Mouse (Mus musculus): ENCODE measurements around the gene Ccnd3.

DNA sequence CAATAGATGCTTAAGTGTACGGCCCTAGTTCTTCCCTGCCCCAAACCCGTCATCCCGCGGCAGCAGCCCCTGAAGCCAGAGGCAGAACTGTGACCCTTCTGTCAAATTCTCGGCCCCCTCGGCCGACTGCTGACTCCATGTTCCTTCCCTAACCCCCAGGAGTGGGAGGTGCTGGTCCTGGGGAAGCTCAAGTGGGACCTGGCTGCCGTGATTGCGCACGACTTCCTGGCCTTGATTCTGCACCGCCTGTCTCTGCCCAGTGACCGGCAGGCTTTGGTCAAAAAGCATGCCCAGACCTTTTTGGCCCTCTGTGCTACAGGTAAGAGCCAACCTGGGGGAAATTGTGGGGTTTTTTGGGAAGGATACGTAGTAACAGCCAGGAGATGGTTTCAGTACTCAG lies 92.4 kb downstream of the Ccnd3 start:
- TF ChIP-seq EP300 (IDR thresholded peaks at IDR 0.05; ENCODE audit: low read depth in 1 of 2, low read length in 2 of 2) (no peak), CTCF (IDR thresholded peaks at IDR 0.05 in 2 of 3, conservative IDR thresholded peaks at IDR 0.05 in 1 of 3; ENCODE audit: control insufficient read depth in 1 of 3, insufficient read depth in 1 of 3, low read depth in 2 of 3, low read length in 3 of 3, poor library complexity in 1 of 3, severe bottlenecking in 1 of 3) (no peak), TBP (IDR thresholded peaks at IDR 0.05; ENCODE audit: low read depth, low read length) (no peak), SIN3A (IDR thresholded peaks at IDR 0.05; ENCODE audit: low read length) (no peak), MAX (IDR thresholded peaks at IDR 0.05; ENCODE audit: low read length) (no peak), TAL1 (IDR thresholded peaks at IDR 0.05; ENCODE audit: low read length) (no peak), ETS1 (IDR thresholded peaks at IDR 0.05; ENCODE audit: low read depth, low read length) (no peak), POLR2A (IDR thresholded peaks at IDR 0.05; ENCODE audit: control insufficient read depth in 1 of 2, insufficient read depth in 1 of 2, low read depth in 1 of 2, low read length in 2 of 2, poor library complexity in 1 of 2) (no peak)

Data from MEL (cell line).